Mouse (Mus musculus): ENCODE results near the gene Gimap1.

DNA sequence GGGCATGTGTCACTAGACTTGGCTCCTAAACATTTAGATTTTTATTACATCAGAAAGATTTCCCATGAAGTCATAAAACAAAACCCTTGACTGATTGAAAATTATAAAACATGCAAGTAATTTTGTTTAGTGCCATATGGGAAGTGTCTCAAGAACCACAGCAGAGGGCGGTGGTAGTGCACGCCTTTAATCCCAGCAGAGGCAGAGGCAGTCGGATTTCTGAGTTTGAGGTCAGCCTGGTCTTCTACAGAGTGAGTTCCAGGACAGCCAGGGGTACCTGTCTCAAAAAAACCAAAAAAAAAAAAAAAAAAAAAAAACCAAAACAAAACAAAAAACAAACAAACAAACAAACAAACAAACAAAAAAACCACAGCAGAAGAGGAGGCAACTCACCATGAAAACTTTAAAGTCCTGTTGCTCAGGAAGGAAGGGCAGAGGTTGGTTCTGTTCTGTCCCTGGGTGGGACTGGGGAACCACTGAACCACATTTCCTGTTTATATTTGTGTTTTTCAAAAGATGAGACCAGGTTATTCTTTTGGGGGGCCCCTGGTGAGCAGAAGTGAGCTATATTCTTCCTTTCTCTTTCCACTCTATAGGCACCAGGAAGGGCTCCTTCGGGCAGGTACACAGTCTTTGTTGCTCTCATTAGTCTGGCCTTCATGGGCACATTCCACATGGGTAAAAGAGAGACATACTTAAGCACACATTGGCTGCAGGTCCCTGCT lies 41.9 kb upstream of the Gimap1 start:
- TF ChIP-seq MYC (IDR thresholded peaks at IDR 0.05; ENCODE audit: low read depth, low read length) (no peak), CTCF (conservative IDR thresholded peaks at IDR 0.05 in 1 of 2, IDR thresholded peaks at IDR 0.05 in 1 of 2; ENCODE audit: low read depth in 2 of 2, low read length in 2 of 2) (no peak), POLR2A (IDR thresholded peaks at IDR 0.05; ENCODE audit: low read depth, low read length) (no peak), EP300 (IDR thresholded peaks at IDR 0.05; ENCODE audit: low read length) (no peak), MXI1 (IDR thresholded peaks at IDR 0.05; ENCODE audit: low read depth, low read length) (no peak), NRF1 (IDR thresholded peaks at IDR 0.05; ENCODE audit: low read depth, low read length) (no peak), ETS1 (conservative IDR thresholded peaks at IDR 0.05; ENCODE audit: low read depth, low read length) (no peak), PAX5 (IDR thresholded peaks at IDR 0.05; ENCODE audit: low read length) (no peak), MAZ (IDR thresholded peaks at IDR 0.05; ENCODE audit: low read depth, low read length) (no peak)

Measured in CH12.LX (cell line).